Mouse (Mus musculus) forebrain, embryonic 14.5 days (tissue): ENCODE measurements around the gene Ccnk. TPM values are rescaled to one million over a fixed set of nuclear protein-coding genes. Genes with fewer than 3 reads are reported as not detected.

Experiments used
- ATAC-seq: fragments of 200-750 bp; cut with Nextera tagmentation; 2 replicates; pipeline ENCODE4 v1.8.0; 2017; ENCODE audit warnings: mild to moderate bottlenecking, moderate library complexity
- DNase-seq: peaks from one replicate; pipeline ENCODE4 v3.0.0-alpha.2; 2015; ENCODE audit warnings: low spot score
- H3K27ac ChIP-seq: fragments of 300-500 bp; sonication (generic); 2 replicates; pipeline ENCODE4 v1.5.1; 2014; ENCODE audit warnings: low read depth, mild to moderate bottlenecking, control low read depth, low read length, moderate library complexity
- H3K27me3 ChIP-seq: fragments of 300-500 bp; sonication (generic); replicated peaks from 2 replicates; pipeline ENCODE4 v1.6.1; 2014; ENCODE audit warnings: low read length, control low read depth, mixed read lengths; ENCODE audit not compliant: control insufficient read depth, insufficient read depth
- H3K36me3 ChIP-seq: fragments of 300-500 bp; sonication (generic); 2 replicates; pipeline ENCODE4 v1.6.1; 2014; ENCODE audit warnings: low read length, control low read depth; ENCODE audit not compliant: control insufficient read depth, insufficient read depth
- H3K4me1 ChIP-seq: fragments of 300-500 bp; sonication (generic); 2 replicates; pipeline ENCODE4 v1.6.1; 2014; ENCODE audit warnings: antibody characterized with exemption, low read length, control low read depth; ENCODE audit not compliant: control insufficient read depth, insufficient read depth
- H3K4me2 ChIP-seq: fragments of 300-500 bp; sonication (generic); 2 replicates; pipeline ENCODE4 v1.6.1; 2014; ENCODE audit warnings: mild to moderate bottlenecking, control low read depth, low read length
- H3K4me3 ChIP-seq: fragments of 300-500 bp; sonication (generic); 2 replicates; pipeline ENCODE4 v1.5.1; 2014; ENCODE audit warnings: low read depth, low read length, control low read depth
- H3K9ac ChIP-seq: fragments of 300-500 bp; sonication (generic); 2 replicates; pipeline ENCODE4 v1.6.1; 2014; ENCODE audit warnings: mild to moderate bottlenecking, low read length, control low read depth, moderate library complexity
- H3K9me3 ChIP-seq: fragments of 300-500 bp; sonication (generic); replicated peaks from 2 replicates; pipeline ENCODE4 v1.6.1; 2016; ENCODE audit warnings: low read length, control low read depth, mixed read lengths; ENCODE audit not compliant: control insufficient read depth
- WGBS: fragments of 180-500 bp; shearing (Covaris S2); extraction: QIAGEN DNeasy Blood & Tissue Kit; methylation state at CpG from one replicate; pipeline ENCODE4 v1.1.7; 2014; 5-methylcytosine and 5-hydroxymethylcytosine counted together
- polyA plus RNA-seq: library from polyadenylated mRNA; unstranded; fragments of >200 nt; fragmentation: Nextera tagmentation; extraction: Ambion mirVana; gene quantifications from 2 replicates; pipeline ENCODE4 v1.2.1, GENCODE M21; 2014

Ccnk gene
- polyA plus RNA-seq, 1 experiment from 2014 or later = 10.7 TPM

- H3K27ac ChIP-seq = no peak overlapping the region
- H3K4me3 ChIP-seq = no peak overlapping the region
- no peaks in the 10 kb centered on the region for H3K9me3 ChIP-seq
- no peaks in the 10 kb centered on the region for H3K36me3 ChIP-seq
- H3K27me3 ChIP-seq = no peaks in the 10 kb centered on the region
- WGBS = 80% methylated on average over 14 of the region's 14 CpGs
- no peak overlapping the region for H3K9ac ChIP-seq
- peaks cover 39% of the 10 kb centered on the region for H3K4me1 ChIP-seq
- no peak overlapping the region for H3K4me2 ChIP-seq
- no peak for DNase-seq
- ATAC-seq = no peak
Observed at GRCm38 (mm10) chr12:108234832-108235602, 55.6 kb downstream of the Ccnk start.

GRCm38 (mm10) chr12:108235976-108236555, 56.7 kb downstream of the Ccnk start:
- peak; percentile 24 for DNase-seq

GRCm38 (mm10) chr12:108237300-108238006, 58.1 kb downstream of the Ccnk start:
- Histone ChIP-seq H3K36me3 (no peaks in the 10 kb centered on the region), H3K27me3 (no peaks in the 10 kb centered on the region), H3K9ac (no peak overlapping the region), H3K4me2 (no peak overlapping the region), H3K4me1 (peaks cover 50% of the 10 kb centered on the region), H3K4me3 (no peak overlapping the region), H3K27ac (no peak overlapping the region), H3K9me3 (no peaks in the 10 kb centered on the region)
- WGBS = 80% methylated on average over 6 of the region's 6 CpGs
- ATAC-seq (no peak), DNase-seq (no peak)

More at GRCm38 (mm10) chr12:108235976-108236555, 56.7 kb downstream of the Ccnk start:
- ATAC-seq = no peak
- Histone ChIP-seq H3K36me3 (no peaks in the 10 kb centered on the region), H3K9me3 (no peaks in the 10 kb centered on the region), H3K4me1 (peaks cover 48% of the 10 kb centered on the region), H3K4me2 (no peak overlapping the region), H3K4me3 (no peak overlapping the region), H3K9ac (no peak overlapping the region), H3K27me3 (no peaks in the 10 kb centered on the region), H3K27ac (peak overlapping the region; percentile 14; the same call in 1 of the 2 replicates)
- WGBS = 57% methylated on average over 17 of the region's 18 CpGs

GRCm38 (mm10) chr12:108238395-108239035, 59.1 kb downstream of the Ccnk start:
- no peaks in the 10 kb centered on the region for H3K27me3 ChIP-seq
- no peak for DNase-seq
- peaks cover 53% of the 10 kb centered on the region for H3K4me1 ChIP-seq
- H3K9me3 ChIP-seq = no peaks in the 10 kb centered on the region
- H3K4me2 ChIP-seq = no peak overlapping the region
- no peak overlapping the region for H3K4me3 ChIP-seq
- no peak overlapping the region for H3K27ac ChIP-seq
- no peak overlapping the region for H3K9ac ChIP-seq
- no peak for ATAC-seq
- no peaks in the 10 kb centered on the region for H3K36me3 ChIP-seq
- WGBS = 82% methylated on average over 17 of the region's 17 CpGs

GRCm38 (mm10) chr12:108239441-108239840, 60.1 kb downstream of the Ccnk start:
- no peaks in the 10 kb centered on the region for H3K36me3 ChIP-seq
- H3K4me1 ChIP-seq = peaks cover 58% of the 10 kb centered on the region
- 11% methylated on average over 5 of the region's 5 CpGs for WGBS
- H3K9me3 ChIP-seq = no peaks in the 10 kb centered on the region
- H3K27ac ChIP-seq = peak overlapping the region; percentile 87; the same call in 1 of the 2 replicates
- H3K9ac ChIP-seq = no peak overlapping the region
- H3K4me3 ChIP-seq = no peak overlapping the region
- peak overlapping the region; percentile 28; the same call in 1 of the 2 replicates for H3K4me2 ChIP-seq
- ATAC-seq (peak; percentile 72), DNase-seq (peak; percentile 93)
- no peaks in the 10 kb centered on the region for H3K27me3 ChIP-seq

GRCm38 (mm10) chr12:108240401-108240890, 61.1 kb downstream of the Ccnk start:
- WGBS = 50% methylated on average over 13 of the region's 13 CpGs

GRCm38 (mm10) chr12:108240953-108241588, 61.7 kb downstream of the Ccnk start:
- peak; percentile 64 for ATAC-seq
- H3K36me3 ChIP-seq = no peaks in the 10 kb centered on the region
- peak; percentile 78 for DNase-seq
- H3K27me3 ChIP-seq = no peaks in the 10 kb centered on the region
- H3K4me3 ChIP-seq = no peak overlapping the region
- H3K9me3 ChIP-seq = no peaks in the 10 kb centered on the region
- peak overlapping the region; percentile 87 for H3K27ac ChIP-seq
- H3K4me1 ChIP-seq = peaks cover 72% of the 10 kb centered on the region
- peak overlapping the region; percentile 34 for H3K4me2 ChIP-seq
- peak overlapping the region; percentile 52 for H3K9ac ChIP-seq
- 4% methylated on average over 21 of the region's 21 CpGs for WGBS

More at GRCm38 (mm10) chr12:108240401-108240890, 61.1 kb downstream of the Ccnk start:
- Histone ChIP-seq H3K27me3 (no peaks in the 10 kb centered on the region), H3K9ac (peak overlapping the region; percentile 52), H3K9me3 (no peaks in the 10 kb centered on the region), H3K4me3 (no peak overlapping the region), H3K4me2 (peak overlapping the region; percentile 34), H3K36me3 (no peaks in the 10 kb centered on the region), H3K27ac (peak overlapping the region; percentile 87), H3K4me1 (peaks cover 68% of the 10 kb centered on the region)
- ATAC-seq (no peak), DNase-seq (no peak)

GRCm38 (mm10) chr12:108241626-108242025, 62.2 kb downstream of the Ccnk start:
- ATAC-seq = no peak
- Histone ChIP-seq H3K9ac (peak overlapping the region; percentile 52), H3K9me3 (no peaks in the 10 kb centered on the region), H3K27me3 (no peaks in the 10 kb centered on the region), H3K36me3 (no peaks in the 10 kb centered on the region), H3K4me2 (peak overlapping the region; percentile 34; the same call in 1 of the 2 replicates), H3K27ac (peak overlapping the region; percentile 87), H3K4me3 (no peak overlapping the region), H3K4me1 (peaks cover 70% of the 10 kb centered on the region)
- no peak for DNase-seq
- WGBS = 46% methylated on average over 6 of the region's 6 CpGs
